Mouse (Mus musculus) testis, adult 2 months (tissue): ENCODE data around the gene Mtrf1l.

Experiments used
- CTCF ChIP-seq: fragments of 200-500 bp; IDR thresholded peaks from 2 replicates; pipeline ENCODE4 v1.5.1; 2012; ENCODE audit warnings: low read depth, mild to moderate bottlenecking, inconsistent platforms, low read length, moderate library complexity; ENCODE audit not compliant: control insufficient read depth, insufficient read depth, insufficient replicate concordance
- POLR2A ChIP-seq: fragments of 200-500 bp; IDR thresholded peaks from 2 replicates; pipeline ENCODE4 v1.6.1; 2012; ENCODE audit warnings: low read depth, mild to moderate bottlenecking, inconsistent platforms, low read length, moderate library complexity; ENCODE audit not compliant: control insufficient read depth

GRCm38 (mm10) chr10:5846939-5847338 is 23.2 kb upstream of the Mtrf1l start:
- no peak for TF ChIP-seq POLR2A
- no peak for TF ChIP-seq CTCF
